Mouse (Mus musculus) intestine, postnatal 0 days (tissue): Measurements from ENCODE around the gene Phgr1. TPM values are rescaled to one million over a fixed set of nuclear protein-coding genes. Genes with fewer than 3 reads are reported as not detected.

ENCODE experiments used
- ATAC-seq: fragments of 200-750 bp; cut with Nextera tagmentation; 2 replicates; pipeline ENCODE4 v1.8.0; 2017; ENCODE audit warnings: mild to moderate bottlenecking, moderate TSS enrichment, moderate library complexity
- H3K27ac ChIP-seq: fragments of 300-500 bp; sonication (generic); 2 replicates; pipeline ENCODE4 v1.5.1; 2014; ENCODE audit warnings: mild to moderate bottlenecking, low read depth, low read length, moderate library complexity
- H3K27me3 ChIP-seq: fragments of 300-500 bp; sonication (generic); replicated peaks from 2 replicates; pipeline ENCODE4 v1.6.1; 2014; ENCODE audit warnings: low read length, mixed read lengths; ENCODE audit not compliant: control insufficient read depth, insufficient read depth
- H3K36me3 ChIP-seq: fragments of 300-500 bp; sonication (generic); 2 replicates; pipeline ENCODE4 v1.6.1; 2014; ENCODE audit warnings: mild to moderate bottlenecking, moderate library complexity; ENCODE audit not compliant: control insufficient read depth, insufficient read depth
- H3K4me1 ChIP-seq: fragments of 300-500 bp; sonication (generic); replicated peaks from 2 replicates; pipeline ENCODE4 v1.6.1; 2014; ENCODE audit warnings: antibody characterized with exemption, low read length, mixed read lengths; ENCODE audit not compliant: control insufficient read depth, insufficient read depth
- H3K4me2 ChIP-seq: fragments of 300-500 bp; sonication (generic); replicated peaks from 2 replicates; pipeline ENCODE4 v1.6.1; 2014; ENCODE audit warnings: low read depth, mild to moderate bottlenecking, moderate library complexity
- H3K4me3 ChIP-seq: fragments of 300-500 bp; sonication (generic); 2 replicates; pipeline ENCODE4 v1.5.1; 2014; ENCODE audit warnings: low read depth, low read length
- H3K9ac ChIP-seq: fragments of 300-500 bp; sonication (generic); 2 replicates; pipeline ENCODE4 v1.6.1; 2014; ENCODE audit warnings: mild to moderate bottlenecking, low read depth, low read length
- H3K9me3 ChIP-seq: fragments of 300-500 bp; sonication (generic); 2 replicates; pipeline ENCODE4 v1.6.1; 2016; ENCODE audit warnings: mixed run types; ENCODE audit not compliant: control insufficient read depth
- CTCF ChIP-seq: sonication (generic); IDR thresholded peaks from 2 replicates; pipeline ENCODE4 v1.5.1; 2016; ENCODE audit warnings: low read depth, mild to moderate bottlenecking, control low read depth, antibody characterized with exemption, moderate library complexity
- WGBS: fragments of 180-500 bp; shearing (Covaris S2); extraction: QIAGEN DNeasy Blood & Tissue Kit; methylation state at CpG from one replicate; pipeline ENCODE4 v1.1.7; 2014; 5-methylcytosine and 5-hydroxymethylcytosine counted together
- polyA plus RNA-seq: library from polyadenylated mRNA; unstranded; fragments of >200 nt; fragmentation: Nextera tagmentation; extraction: Ambion mirVana; gene quantifications from 2 replicates; pipeline ENCODE4 v1.2.1, GENCODE M21; 2015

The Phgr1 gene
- polyA plus RNA-seq, 1 experiment from 2014 or later = 88.7 TPM

- Histone ChIP-seq H3K4me3 (no peak overlapping the region), H3K27me3 (no peaks in the 10 kb centered on the region), H3K27ac (no peak overlapping the region), H3K9me3 (no peaks in the 10 kb centered on the region), H3K4me2 (no peak overlapping the region), H3K36me3 (peaks cover 38% of the 10 kb centered on the region), H3K9ac (no peak overlapping the region), H3K4me1 (no peaks in the 10 kb centered on the region)
- TF ChIP-seq CTCF = no peak
- 89% methylated on average over 5 of the region's 5 CpGs for WGBS
- ATAC-seq = no peak
Measured at GRCm38 (mm10) chr2:118822800-118823199, 50.2 kb downstream of the Phgr1 start.

- Histone ChIP-seq H3K9ac (no peak overlapping the region), H3K36me3 (peaks cover 28% of the 10 kb centered on the region; the same call in 1 of the 2 replicates), H3K27me3 (no peaks in the 10 kb centered on the region), H3K4me3 (no peak overlapping the region), H3K27ac (no peak overlapping the region), H3K9me3 (no peaks in the 10 kb centered on the region), H3K4me1 (no peaks in the 10 kb centered on the region), H3K4me2 (no peak overlapping the region)
- ATAC-seq = no peak
- WGBS = 98% methylated on average over 4 of the region's 4 CpGs
- TF ChIP-seq CTCF = no peak
Measured at GRCm38 (mm10) chr2:118824396-118824795, 51.8 kb downstream of the Phgr1 start.

Other genes starting within 250 kb of the Phgr1 start
- 1.4 and 1.7 TPM in 2 replicates for gene Bmf, start 223.1 kb upstream of the Phgr1 start, polyA plus RNA-seq
- gene Bub1b, start 174.6 kb upstream of the Phgr1 start, polyA plus RNA-seq = 8.9 and 9.9 TPM in 2 replicates
- 0.90 and 1.4 TPM in 2 replicates for gene Pak6, start 109.5 kb upstream of the Phgr1 start, polyA plus RNA-seq
- gene Ankrd63, start 68.8 kb upstream of the Phgr1 start, polyA plus RNA-seq = 0.63 and 0.65 TPM in 2 replicates
- gene Plcb2, start 44.3 kb upstream of the Phgr1 start, polyA plus RNA-seq = 0.59 and 0.76 TPM in 2 replicates
- gene Inafm2, start 27.0 kb upstream of the Phgr1 start, polyA plus RNA-seq = 24.7 and 26.2 TPM in 2 replicates
- 0.77 and 1.2 TPM in 2 replicates for gene Ccdc9b, start 10.1 kb upstream of the Phgr1 start, polyA plus RNA-seq
- gene Disp2, start 7.0 kb downstream of the Phgr1 start, polyA plus RNA-seq = 2.5 and 3.1 TPM in 2 replicates
- gene Knstrn, start 41.2 kb downstream of the Phgr1 start, polyA plus RNA-seq = 21.9 and 26.4 TPM in 2 replicates
- gene Ivd, start 89.2 kb downstream of the Phgr1 start, polyA plus RNA-seq = 13.4 and 14.2 TPM in 2 replicates
- 6.1 and 8.9 TPM in 2 replicates for gene Bahd1, start 127.6 kb downstream of the Phgr1 start, polyA plus RNA-seq
- gene Chst14, start 153.7 kb downstream of the Phgr1 start, polyA plus RNA-seq = 6.7 and 7.4 TPM in 2 replicates